Mouse (Mus musculus): ENCODE measurements at regions not wholly inside any gene's neighbourhood (a gene's known extent, or its start where the extent isn't known, plus 50 kb on each side); places are given as distances from the start of the nearest gene placed in this dataset.

DNA sequence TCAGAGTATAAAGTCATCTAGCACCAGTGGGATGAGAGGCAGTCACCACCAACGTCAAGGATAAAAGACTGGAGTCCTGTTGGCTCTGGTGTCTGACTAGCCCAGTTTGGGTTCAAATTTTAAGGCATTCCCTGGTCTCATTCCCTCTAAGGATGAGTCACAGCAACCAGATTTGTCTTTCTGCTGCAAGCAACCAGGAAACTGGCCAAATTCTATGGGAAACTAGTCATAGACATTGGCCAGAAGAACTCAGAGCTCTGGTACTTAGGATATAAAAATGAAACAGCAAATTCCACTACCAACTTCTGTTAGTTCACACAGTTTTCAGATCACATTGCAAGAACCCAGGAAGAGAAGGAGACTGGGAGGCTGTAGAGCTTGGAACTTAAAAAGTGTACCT is 126.2 kb downstream of the Cdca7 start:
- no peak for TF ChIP-seq CTCF (conservative IDR thresholded peaks at IDR 0.05; ENCODE audit: insufficient read depth, insufficient read length, low read depth, low read length)
- TF ChIP-seq POLR2A (IDR thresholded peaks at IDR 0.05; ENCODE audit: low read depth, low read length), result no peak
